Mouse (Mus musculus) erythroblast, embryonic 14.5 days (primary cell): ENCODE results near the gene Hsf5.

Experiments used
- GATA1 ChIP-seq: IDR thresholded peaks from 2 replicates; pipeline ENCODE4 v1.6.1; 2012; ENCODE audit warnings: low read length, inconsistent platforms, mixed read lengths
- TAL1 ChIP-seq: IDR thresholded peaks from 3 replicates; pipeline ENCODE4 v1.6.1; 2012; ENCODE audit warnings: low read length, inconsistent platforms, mixed read lengths

DNA sequence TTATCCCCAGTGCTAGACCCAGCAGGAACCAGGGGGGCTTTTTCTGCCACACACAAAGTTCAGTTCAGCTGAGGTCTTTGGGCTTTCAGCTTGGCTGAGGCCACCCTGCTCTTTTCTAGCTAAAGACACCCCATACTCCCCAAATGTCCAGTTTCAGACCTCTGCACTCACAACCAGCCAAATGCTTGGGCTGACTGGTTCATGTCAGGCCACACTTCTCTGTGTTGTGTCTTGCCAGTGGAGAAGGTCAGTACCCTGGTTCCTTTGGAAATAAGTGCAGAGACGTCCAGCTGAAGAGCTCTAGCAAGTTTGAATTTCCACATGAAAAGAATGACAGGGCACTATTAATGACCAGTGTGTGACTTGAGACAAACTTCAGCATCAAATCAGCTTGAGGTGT lies 37.3 kb upstream of the Hsf5 start:
- no peak for TF ChIP-seq TAL1
- TF ChIP-seq GATA1, result no peak
